Mouse (Mus musculus): ENCODE data around the gene Cxcr2. TPM values are rescaled to one million over a fixed set of nuclear protein-coding genes. Genes with fewer than 3 reads are reported as not detected.

Gene Cxcr2
- polyA plus RNA-seq (2012; rRNA removed), result 0.11 and 0.39 TPM in 2 replicates

DNA sequence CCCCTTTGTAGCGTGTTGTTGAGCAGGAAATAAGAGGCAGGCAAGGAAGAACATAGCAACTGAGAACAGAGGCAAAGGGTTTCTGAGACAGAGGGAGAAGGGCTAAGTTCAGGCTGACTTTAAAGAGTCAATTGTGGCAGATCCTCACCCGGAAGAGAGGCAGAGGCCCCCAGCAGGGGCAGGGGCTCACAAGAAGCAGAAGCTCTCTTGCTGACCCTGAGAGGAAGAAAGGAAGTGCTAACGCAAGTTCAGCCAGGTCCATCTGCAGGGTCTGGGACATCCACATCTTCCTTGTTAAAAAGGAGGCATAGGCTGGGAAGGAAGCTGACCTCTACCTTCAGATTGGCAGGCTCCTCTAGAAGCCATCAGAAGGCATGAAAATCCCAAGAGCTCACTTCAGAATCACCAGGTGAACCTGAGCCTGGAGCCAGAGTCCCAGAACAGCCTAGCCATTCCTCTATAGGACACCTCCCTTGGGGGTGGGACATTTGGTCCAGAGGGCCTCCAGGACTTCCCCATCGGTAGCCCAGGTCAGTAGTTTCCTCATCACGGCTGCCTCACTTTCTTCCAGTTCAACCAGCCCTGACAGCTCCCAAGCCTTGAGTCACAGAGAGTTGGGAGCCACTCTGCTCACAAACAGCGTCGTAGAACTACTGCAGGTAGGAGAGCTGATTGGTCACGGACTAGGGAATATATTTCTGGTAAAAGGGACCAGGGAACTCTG is at the start of gene Cxcr2:
TSS of gene Cxcr2 (plus strand) at position 529 of the 724 bp plus-strand sequence.

DNA sequence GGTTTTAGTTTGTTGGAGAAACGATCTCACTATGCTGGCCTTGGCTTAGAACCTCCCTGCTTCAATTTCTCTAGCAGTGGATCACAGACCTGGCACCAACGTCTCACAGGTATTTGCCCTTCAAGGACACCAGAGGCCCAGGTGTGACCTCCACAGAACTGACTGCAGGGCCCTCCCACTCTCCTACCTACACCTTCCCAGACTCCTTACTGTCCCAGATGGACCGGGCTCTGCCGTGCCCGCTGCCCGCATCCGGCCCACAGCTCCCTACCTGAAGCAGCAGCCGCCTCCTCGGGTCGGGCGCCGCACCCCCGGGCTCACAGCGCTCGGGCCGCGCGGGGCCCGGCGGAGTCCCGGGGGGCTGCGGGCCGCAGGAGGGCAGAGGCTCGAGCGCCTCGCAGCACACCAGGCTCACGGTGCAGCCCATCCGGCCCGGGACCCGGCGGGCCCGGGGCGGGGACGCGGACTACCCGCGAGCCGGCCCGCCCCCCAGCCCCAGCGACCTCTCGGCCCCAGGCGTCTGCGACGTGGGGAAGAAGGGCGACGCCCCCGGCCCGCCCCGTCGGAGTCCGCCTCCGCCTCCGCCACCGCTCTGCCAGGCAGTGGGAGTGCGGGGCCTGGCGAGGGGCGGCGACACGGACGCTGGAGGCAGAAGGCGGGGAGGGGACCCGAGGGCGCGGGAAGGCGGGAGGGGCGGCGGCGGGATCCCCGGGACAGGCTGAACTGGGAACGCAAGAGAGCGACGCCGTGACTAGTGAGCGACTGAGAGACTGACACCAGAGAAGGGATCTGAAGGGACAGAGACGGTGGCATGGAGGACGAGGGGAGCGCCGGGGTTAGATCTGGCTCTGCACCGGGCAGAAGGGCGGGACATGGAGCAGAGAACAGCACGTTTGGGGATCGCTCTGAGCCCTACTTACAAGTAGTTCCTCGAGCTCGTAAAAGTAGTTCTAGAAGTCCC is 29.5 kb upstream of the Cxcr2 start, which contains the start of gene Tns1:
TSS of gene Tns1 (minus strand) at position 429 of the 961 bp plus-strand sequence.

DNA sequence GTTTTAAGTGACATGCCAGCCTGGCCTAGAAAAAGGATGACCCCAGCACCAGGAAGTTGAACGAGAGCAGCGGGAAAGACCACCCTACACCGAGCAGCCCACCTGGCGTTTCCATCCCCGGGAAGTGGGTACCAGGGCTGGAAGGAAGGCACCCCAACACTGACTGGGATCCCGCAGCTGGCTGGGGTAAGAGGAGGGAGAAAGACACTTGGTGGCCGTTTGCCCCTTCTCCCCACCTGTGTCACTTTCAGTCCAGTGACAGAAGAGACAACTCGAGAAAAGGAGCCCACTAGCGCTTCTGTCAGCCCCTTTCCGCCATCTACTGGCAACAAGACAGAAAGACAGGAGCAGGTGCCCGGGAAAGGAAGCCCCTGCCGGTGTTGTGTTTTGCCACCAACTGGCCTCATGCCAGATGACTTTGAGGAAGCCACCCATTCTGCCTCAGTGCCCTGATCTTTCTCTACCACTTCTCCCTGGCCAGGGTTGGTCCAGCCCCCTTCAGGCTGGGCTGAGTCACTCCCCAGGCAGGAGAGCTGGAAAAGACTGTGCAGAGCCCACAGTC is 28.7 kb upstream of the Cxcr2 start, which contains the start of gene Rufy4:
TSS of gene Rufy4 (plus strand) at position 551 of the 562 bp plus-strand sequence.

DNA sequence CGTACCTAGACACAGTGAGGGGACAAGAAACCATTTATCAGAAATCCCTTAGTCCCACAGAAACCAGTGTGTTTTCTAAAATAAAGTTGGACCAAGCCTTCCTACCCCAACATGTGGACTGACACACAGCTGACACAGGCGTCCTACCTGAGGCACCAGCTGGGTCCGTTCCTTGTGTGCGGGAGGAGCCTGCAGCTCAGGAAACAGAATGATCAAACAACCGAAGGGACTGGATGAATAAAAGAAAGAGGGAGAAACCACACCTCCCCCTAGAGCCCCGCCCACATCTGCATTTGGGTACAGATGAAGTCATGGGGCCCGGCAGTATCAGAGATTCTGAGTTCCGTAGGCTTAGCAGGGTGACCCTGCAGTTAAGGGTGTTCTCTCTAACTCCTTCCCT is 40.7 kb downstream of the Cxcr2 start, which contains the start of gene Cxcr1:
TSS of gene Cxcr1 (minus strand) at position 187 of the 400 bp plus-strand sequence.

Other genes with a start within 250 kb of the Cxcr2 start
- 169 and 195 TPM in 2 replicates for gene Tns1, start 29.5 kb upstream of the Cxcr2 start, polyA plus RNA-seq (2012; rRNA removed)
- 1.2 and 1.3 TPM in 2 replicates for gene Rufy4, start 28.4 kb upstream of the Cxcr2 start, polyA plus RNA-seq (2012; rRNA removed)
- gene Cxcr1, start 40.6 kb downstream of the Cxcr2 start, polyA plus RNA-seq (2012; rRNA removed), result 0.11 TPM in 1 of 2 replicates, not detected in the other
- gene Arpc2, start 82.1 kb downstream of the Cxcr2 start, polyA plus RNA-seq (2012; rRNA removed), result 139 and 239 TPM in 2 replicates
- gene Gpbar1, start 124.6 kb downstream of the Cxcr2 start, polyA plus RNA-seq (2012; rRNA removed), result 1.2 and 1.4 TPM in 2 replicates
- gene Aamp, start 130.7 kb downstream of the Cxcr2 start, polyA plus RNA-seq (2012; rRNA removed), result 76.4 and 88.7 TPM in 2 replicates
- gene Pnkd, start 130.9 kb downstream of the Cxcr2 start, polyA plus RNA-seq (2012; rRNA removed), result 56.1 and 60.5 TPM in 2 replicates
- gene Tmbim1, start 151.6 kb downstream of the Cxcr2 start, polyA plus RNA-seq (2012; rRNA removed), result 463 and 586 TPM in 2 replicates
- gene Catip, start 208.1 kb downstream of the Cxcr2 start, polyA plus RNA-seq (2012; rRNA removed), result 0.48 and 0.56 TPM in 2 replicates
- 11.7 and 16.3 TPM in 2 replicates for gene Slc11a1, start 221.2 kb downstream of the Cxcr2 start, polyA plus RNA-seq (2012; rRNA removed)
- 78.4 and 78.6 TPM in 2 replicates for gene Ctdsp1, start 237.5 kb downstream of the Cxcr2 start, polyA plus RNA-seq (2012; rRNA removed)

Data from stomach, adult 2 months (tissue).